Mouse (Mus musculus): Measurements from ENCODE around the gene Tceal3.
"Not testable (repeated sequence)": the region's sequence is repeated elsewhere in the genome, so short reads cannot be mapped to it uniquely, and the experiment has no call there.

DNA sequence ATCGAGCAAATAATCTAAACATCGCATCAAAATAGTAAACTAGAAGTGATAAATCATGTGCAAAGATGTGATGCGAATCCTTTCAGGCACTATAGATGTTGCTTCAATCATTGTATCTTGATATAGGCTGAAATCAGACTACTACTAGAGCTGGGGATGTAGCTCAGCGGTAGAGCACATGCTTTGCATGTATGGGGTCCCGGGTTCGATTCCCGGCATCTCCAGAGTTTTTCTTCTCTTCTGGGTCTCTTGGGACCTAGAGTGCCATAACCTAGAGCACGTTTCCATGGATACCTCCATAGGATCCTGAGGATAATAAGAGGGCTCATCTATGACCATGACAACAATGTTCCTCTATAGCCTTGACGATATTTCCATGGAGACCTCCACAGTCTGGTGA is 21.5 kb upstream of the Tceal3 start:
- TF ChIP-seq EP300, POLR2A (IDR thresholded peaks at IDR 0.05; ENCODE audit: insufficient read depth, low read depth, low read length): not testable (repeated sequence)
